In the genomic region with DNA sequence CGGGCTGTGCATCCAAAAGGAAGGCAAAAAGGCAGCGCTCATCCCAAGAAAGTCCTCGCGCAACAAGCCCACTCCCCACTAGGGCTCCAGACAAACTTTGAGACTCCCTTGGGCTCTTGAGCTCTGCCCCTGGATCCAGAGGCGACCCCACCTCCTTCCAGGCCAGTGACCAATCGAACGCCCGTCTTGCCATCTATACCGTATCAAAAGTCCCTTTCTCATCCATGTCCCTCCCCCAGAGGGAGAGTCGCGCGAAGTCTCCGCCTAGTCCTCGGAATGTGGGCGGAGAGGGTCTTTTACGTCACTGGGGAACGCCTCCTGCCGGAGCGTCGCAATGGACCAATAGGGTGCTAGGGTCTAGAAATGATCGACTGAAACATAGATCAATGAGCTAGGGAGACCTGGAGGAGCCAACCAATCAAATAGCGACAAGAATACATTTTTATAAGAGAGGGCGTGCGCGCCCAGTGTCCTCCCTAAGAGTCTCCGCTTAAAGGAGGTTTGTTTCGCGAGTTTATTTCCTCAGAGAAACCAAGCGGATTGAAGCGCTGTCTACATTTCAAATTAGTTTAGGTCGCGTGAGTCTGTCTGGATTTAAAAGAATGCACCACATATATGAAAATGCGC, we compare ENCODE assay signal across 8 mouse cellular contexts. TPM values are rescaled to one million over a fixed set of nuclear protein-coding genes. Genes with fewer than 3 reads are reported as not detected.
DNase-seq lines count a peak whose midpoint lies in the region; ATAC-seq and TF ChIP-seq lines count a peak whose summit lies in the region.

Gene Creb3l2 (minus strand): TSS at position 106 of the 627 bp plus-strand sequence.

- peak; percentile 99 for DNase-seq in adrenal gland, adult (ENCODE audit: inconsistent age in 2 of 2, low spot score in 1 of 2)
- DNase-seq in embryo, embryonic 10 days (ENCODE audit: low spot score), result peak; percentile 99
- DNase-seq in gastrocnemius, adult 8-10 months (ENCODE audit: low spot score in 2 of 2), result peak; percentile 95
- DNase-seq in hindbrain, postnatal 0 days (ENCODE audit: low spot score), result peak; percentile 99
- peak; percentile 93 to 94 for DNase-seq in left cerebral cortex, adult 18-20 months (ENCODE audit: low spot score in 2 of 2)
- DNase-seq in lung, postnatal 4 days, result peak; percentile 98
- DNase-seq in retina, postnatal 1 day, result peak; percentile 100
- peak; percentile 94 for DNase-seq in thymus, postnatal 4 days

- WGBS in hindbrain, postnatal 0 days, result under 1% methylated on average over 33 of the region's 33 CpGs

- peak within 1 kb of the TSS; percentile 77 for H3K4me3 ChIP-seq in hindbrain, postnatal 0 days (ENCODE audit: low read length)

- no peaks in the 10 kb centered on the region for H3K27me3 ChIP-seq in hindbrain, postnatal 0 days (ENCODE audit: insufficient read depth, low read length)

- H3K4me2 ChIP-seq in hindbrain, postnatal 0 days (ENCODE audit: low read depth, low read length), result peak within 1 kb of the TSS; percentile 88

- peak; percentile 21 for TF ChIP-seq CTCF in hindbrain, postnatal 0 days (IDR thresholded peaks at IDR 0.05; ENCODE audit: low read depth)

- no peaks in the 10 kb centered on the region for H3K9me3 ChIP-seq in hindbrain, postnatal 0 days (ENCODE audit: low read length)

- peak within 1 kb of the TSS; percentile 63 for H3K9ac ChIP-seq in hindbrain, postnatal 0 days (replicated peaks; ENCODE audit: low read length)

- peak within 1 kb of the TSS; percentile 83 for H3K27ac ChIP-seq in hindbrain, postnatal 0 days

- H3K4me1 ChIP-seq in hindbrain, postnatal 0 days (ENCODE audit: insufficient read depth, low read length), result no peaks in the 10 kb centered on the region

- no peaks in the 10 kb centered on the region for H3K36me3 ChIP-seq in hindbrain, postnatal 0 days (ENCODE audit: insufficient read depth, low read length)

- ATAC-seq in hindbrain, postnatal 0 days, result peak; percentile 99

RNA-seq across cellular contexts. Expression of gene Creb3l2, which starts in this region (rescaled TPM):
- 10 to 100 TPM in 3 of 4 experiments, 1 to 10 TPM in 1; 10.0 to 13.7 (median 11.1) TPM for total RNA-seq in gastrocnemius, adult 8-10 months (2022)
- 5.5 and 6.3 TPM in 2 replicates for total RNA-seq in hindbrain, postnatal 0 days (2014; rRNA removed)
- polyA plus RNA-seq in hindbrain, postnatal 0 days (2015; fragmentation: Nextera tagmentation; extraction: Ambion mirVana), result 1.9 and 2.2 TPM in 2 replicates
- total RNA-seq in left cerebral cortex, adult 18-20 months (2021), result 1 to 10 TPM; 6.9 to 7.0 TPM

Comparison
In these comparisons a context has a peak if more than half of its experiments do, and no peak if none do; other contexts are left out.
1. Peak in every context shown above with its lines: DNase-seq, ATAC-seq, H3K4me3 ChIP-seq and H3K27ac ChIP-seq.